Mouse (Mus musculus) embryonic facial prominence, embryonic 15.5 days (tissue): ENCODE measurements around the gene Gm20388. TPM values are rescaled to one million over a fixed set of nuclear protein-coding genes. Genes with fewer than 3 reads are reported as not detected.

Experiments
- ATAC-seq: fragments of 200-750 bp; cut with Nextera tagmentation; 2 replicates; pipeline ENCODE4 v1.8.0; 2017; ENCODE audit warnings: low read depth, moderate TSS enrichment; ENCODE audit not compliant: insufficient number of reproducible peaks, low FRiP score, low TSS enrichment
- H3K27ac ChIP-seq: fragments of 300-500 bp; sonication (generic); replicated peaks from 2 replicates; pipeline ENCODE4 v1.5.1; 2015; ENCODE audit warnings: mild to moderate bottlenecking, inconsistent platforms
- H3K27me3 ChIP-seq: fragments of 300-500 bp; sonication (generic); 2 replicates; pipeline ENCODE4 v1.6.1; 2015; ENCODE audit warnings: inconsistent platforms
- H3K36me3 ChIP-seq: fragments of 300-500 bp; sonication (generic); 2 replicates; pipeline ENCODE4 v1.6.1; 2015; ENCODE audit warnings: mild to moderate bottlenecking, inconsistent platforms
- H3K4me1 ChIP-seq: fragments of 300-500 bp; sonication (generic); 2 replicates; pipeline ENCODE4 v1.6.1; 2015; ENCODE audit warnings: inconsistent platforms
- H3K4me2 ChIP-seq: fragments of 300-500 bp; sonication (generic); replicated peaks from 2 replicates; pipeline ENCODE4 v1.6.1; 2015; ENCODE audit warnings: mild to moderate bottlenecking, inconsistent platforms
- H3K4me3 ChIP-seq: fragments of 300-500 bp; sonication (generic); replicated peaks from 2 replicates; pipeline ENCODE4 v1.5.1; 2015; ENCODE audit warnings: mild to moderate bottlenecking, inconsistent platforms
- H3K9ac ChIP-seq: fragments of 300-500 bp; sonication (generic); 2 replicates; pipeline ENCODE4 v1.6.1; 2015; ENCODE audit warnings: inconsistent platforms
- H3K9me3 ChIP-seq: fragments of 300-500 bp; sonication (generic); replicated peaks from 2 replicates; pipeline ENCODE4 v1.6.1; 2016; ENCODE audit warnings: inconsistent platforms
- WGBS: fragments of 180-500 bp; shearing (Covaris S2); methylation state at CpG from one replicate; pipeline ENCODE4 v1.1.7; 2015; 5-methylcytosine and 5-hydroxymethylcytosine counted together
- polyA plus RNA-seq: library from polyadenylated mRNA; unstranded; fragments of >200 nt; fragmentation: Nextera tagmentation; extraction: Ambion mirVana; gene quantifications from 2 replicates; pipeline ENCODE4 v1.2.1, GENCODE M21; 2015

Gene Gm20388
- polyA plus RNA-seq, 1 experiment from 2014 or later = 8.0 TPM

DNA sequence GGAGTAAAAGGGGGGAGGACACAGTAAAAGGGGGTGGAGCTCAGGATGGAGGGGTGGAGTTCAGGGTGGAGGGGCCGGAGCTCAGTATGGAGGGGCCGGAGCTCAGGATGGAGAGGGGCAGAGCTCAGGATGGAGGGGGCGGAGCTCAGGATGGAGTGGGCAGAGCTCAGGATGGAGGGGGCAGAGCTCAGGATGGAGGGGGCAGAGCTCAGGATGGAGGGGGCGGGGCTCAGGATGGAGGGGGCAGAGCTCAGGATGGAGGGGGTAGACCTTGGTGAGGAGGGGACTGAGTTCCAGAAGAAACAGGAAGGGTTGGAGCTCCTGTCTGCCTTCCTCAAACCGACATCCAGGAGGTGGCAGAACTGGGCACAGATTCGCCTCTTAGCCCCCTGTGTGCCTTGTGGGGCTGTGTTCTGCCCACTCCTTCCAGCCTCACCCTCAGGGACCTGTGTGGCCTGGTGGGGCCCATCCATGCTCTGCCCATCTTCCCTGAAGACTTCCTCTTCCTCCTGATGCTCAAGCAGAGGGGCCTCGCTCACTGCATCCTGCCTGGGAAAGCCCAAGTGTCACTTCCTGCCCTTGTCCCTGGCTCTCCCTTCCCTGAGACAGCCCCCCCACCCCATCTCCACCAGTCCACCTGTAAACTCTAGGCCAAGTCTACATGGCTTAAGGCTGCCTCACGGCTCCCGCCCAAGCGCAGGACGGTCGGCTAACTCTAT, 2586.5 kb downstream of the Gm20388 start:
- H3K9ac ChIP-seq = no peak overlapping the region
- no peak overlapping the region for H3K27ac ChIP-seq
- WGBS = 82% methylated on average over 12 of the region's 12 CpGs
- no peak for ATAC-seq
- H3K9me3 ChIP-seq = no peaks in the 10 kb centered on the region
- no peak overlapping the region for H3K4me3 ChIP-seq
- no peak overlapping the region for H3K4me2 ChIP-seq
- no peaks in the 10 kb centered on the region for H3K27me3 ChIP-seq
- peaks cover 84% of the 10 kb centered on the region for H3K36me3 ChIP-seq
- H3K4me1 ChIP-seq = no peaks in the 10 kb centered on the region

DNA sequence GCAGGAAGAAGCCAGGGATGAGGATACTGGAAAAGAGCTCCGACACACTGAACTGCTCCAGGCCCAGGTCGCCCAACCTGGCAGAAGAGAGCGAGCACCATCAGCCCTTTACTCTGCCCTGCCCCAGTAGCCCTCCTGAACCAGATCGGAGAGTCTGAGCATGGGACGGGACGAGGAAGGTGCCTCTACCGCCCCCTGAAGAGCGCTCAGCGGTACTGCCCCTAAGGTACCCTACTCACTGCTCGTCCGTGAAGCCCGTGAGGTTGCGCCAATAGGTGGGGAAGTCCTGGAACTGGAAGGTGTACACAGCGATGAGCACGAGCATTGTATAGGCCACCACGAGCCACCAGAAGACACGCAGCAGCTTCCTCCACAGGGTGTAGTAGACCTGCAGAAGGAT, 2587.3 kb downstream of the Gm20388 start:
- H3K27me3 ChIP-seq = no peaks in the 10 kb centered on the region
- no peak overlapping the region for H3K4me3 ChIP-seq
- H3K36me3 ChIP-seq = peaks cover 80% of the 10 kb centered on the region
- H3K27ac ChIP-seq = no peak overlapping the region
- H3K4me2 ChIP-seq = no peak overlapping the region
- no peaks in the 10 kb centered on the region for H3K4me1 ChIP-seq
- no peak overlapping the region for H3K9ac ChIP-seq
- 72% methylated on average over 17 of the region's 17 CpGs for WGBS
- no peak for ATAC-seq
- no peaks in the 10 kb centered on the region for H3K9me3 ChIP-seq

DNA sequence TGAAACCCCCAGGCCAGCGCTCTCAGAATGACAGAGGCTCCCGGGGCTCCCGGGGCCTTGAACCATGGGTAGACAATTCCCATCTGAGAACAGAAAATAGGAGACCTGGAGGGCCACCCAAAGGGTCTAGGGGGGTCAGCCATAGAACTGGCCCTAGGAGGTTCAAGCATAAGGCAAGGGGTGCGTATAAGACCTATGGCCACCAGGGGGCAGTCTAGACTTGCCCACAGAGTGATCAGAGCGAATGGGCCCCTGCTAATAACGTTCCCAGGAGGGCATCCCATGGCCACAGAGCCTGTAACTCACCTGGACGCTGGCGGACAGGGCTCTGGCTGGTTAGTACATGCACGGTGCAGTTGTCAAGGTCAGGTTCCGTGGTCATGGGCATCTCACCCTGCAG, 2590.2 kb downstream of the Gm20388 start:
- peaks cover 56% of the 10 kb centered on the region for H3K36me3 ChIP-seq
- 0 out of 2 replicates have a peak, but pooled peaks cover 6% of the 10 kb centered on the region for H3K4me1 ChIP-seq
- WGBS = 32% methylated on average over 10 of the region's 10 CpGs
- no peak overlapping the region for H3K9ac ChIP-seq
- no peaks in the 10 kb centered on the region for H3K27me3 ChIP-seq
- no peak for ATAC-seq
- no peak overlapping the region for H3K4me2 ChIP-seq
- no peak overlapping the region for H3K27ac ChIP-seq
- H3K9me3 ChIP-seq = no peaks in the 10 kb centered on the region
- no peak overlapping the region for H3K4me3 ChIP-seq

DNA sequence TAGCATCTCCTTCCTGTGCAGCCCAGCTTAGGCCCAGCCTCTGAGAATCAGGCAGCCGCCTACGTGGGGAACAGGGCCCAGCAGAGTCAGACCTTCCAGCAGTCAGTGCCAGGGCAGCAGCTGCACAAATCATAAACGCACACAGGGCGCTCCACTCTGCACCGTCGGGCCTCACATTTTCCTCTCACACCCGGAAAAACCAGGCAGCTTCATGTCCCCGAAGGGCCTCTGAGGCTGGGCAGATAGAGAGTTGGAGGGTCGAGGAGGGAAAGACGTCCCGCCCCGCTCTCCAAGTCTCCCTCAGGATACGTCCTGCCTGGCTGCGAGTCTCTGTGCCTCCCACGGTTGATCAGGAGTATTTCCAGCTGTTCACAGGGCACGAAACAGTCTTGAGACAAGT, 2600.9 kb downstream of the Gm20388 start:
- peak; percentile 40; the same call in 1 of the 2 replicates for ATAC-seq
- Histone ChIP-seq H3K27ac (peak overlapping the region; percentile 71), H3K4me1 (peaks cover 22% of the 10 kb centered on the region), H3K4me3 (no peak overlapping the region), H3K9ac (no peak overlapping the region), H3K36me3 (peaks cover 11% of the 10 kb centered on the region; the same call in 1 of the 2 replicates), H3K4me2 (no peak overlapping the region), H3K9me3 (no peaks in the 10 kb centered on the region), H3K27me3 (no peaks in the 10 kb centered on the region)
- 49% methylated on average over 16 of the region's 16 CpGs for WGBS

DNA sequence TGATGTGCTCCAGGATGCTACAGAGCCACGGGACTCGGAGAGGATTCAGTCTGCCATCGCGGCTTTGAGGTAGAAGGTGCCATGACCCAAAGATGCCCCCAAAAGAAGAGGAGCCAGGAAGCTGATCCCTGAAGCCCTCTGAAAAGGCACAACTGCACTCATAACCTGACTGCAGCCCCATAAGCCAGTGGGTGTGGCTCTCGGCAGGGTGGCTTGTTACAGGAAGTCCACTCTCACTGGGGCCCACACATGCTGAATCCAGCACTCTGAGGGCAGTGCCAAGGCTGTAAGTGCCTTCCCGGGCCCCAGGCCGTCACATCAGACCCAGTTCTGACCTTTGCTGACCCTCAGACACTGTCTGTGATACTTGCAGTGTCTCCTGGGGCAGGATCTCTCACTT, 2601.8 kb downstream of the Gm20388 start:
- Histone ChIP-seq H3K9ac (no peak overlapping the region), H3K27me3 (no peaks in the 10 kb centered on the region), H3K9me3 (no peaks in the 10 kb centered on the region), H3K4me3 (no peak overlapping the region), H3K4me2 (no peak overlapping the region), H3K27ac (no peak overlapping the region), H3K4me1 (peaks cover 28% of the 10 kb centered on the region), H3K36me3 (peaks cover 9% of the 10 kb centered on the region; the same call in 1 of the 2 replicates)
- 62% methylated on average over 7 of the region's 7 CpGs for WGBS
- ATAC-seq = no peak

DNA sequence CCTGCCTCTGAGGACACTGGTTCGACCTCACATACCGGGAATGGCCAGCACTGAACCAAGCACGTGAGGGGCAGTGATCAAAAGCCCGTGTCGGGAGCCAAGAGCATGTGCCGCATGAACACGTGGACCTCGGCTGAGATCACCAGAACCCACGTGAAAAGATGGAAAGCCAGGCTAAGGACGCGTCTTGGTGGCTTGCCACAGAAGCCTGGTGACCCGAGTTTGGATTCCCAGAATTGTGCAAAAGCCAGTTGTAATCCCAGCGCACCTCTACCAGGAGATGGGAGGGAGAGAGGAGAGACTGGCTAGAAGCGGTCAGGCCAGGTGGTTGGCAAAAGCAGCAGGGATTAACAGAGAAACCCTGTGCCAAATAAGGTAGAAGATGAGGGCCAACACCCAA, 2605.1 kb downstream of the Gm20388 start:
- Histone ChIP-seq H3K36me3 (peaks cover 5% of the 10 kb centered on the region; the same call in 1 of the 2 replicates), H3K27ac (no peak overlapping the region), H3K9me3 (no peaks in the 10 kb centered on the region), H3K4me2 (no peak overlapping the region), H3K4me3 (no peak overlapping the region), H3K27me3 (no peaks in the 10 kb centered on the region), H3K4me1 (peaks cover 40% of the 10 kb centered on the region), H3K9ac (no peak overlapping the region)
- no peak for ATAC-seq
- 88% methylated on average over 14 of the region's 14 CpGs for WGBS

DNA sequence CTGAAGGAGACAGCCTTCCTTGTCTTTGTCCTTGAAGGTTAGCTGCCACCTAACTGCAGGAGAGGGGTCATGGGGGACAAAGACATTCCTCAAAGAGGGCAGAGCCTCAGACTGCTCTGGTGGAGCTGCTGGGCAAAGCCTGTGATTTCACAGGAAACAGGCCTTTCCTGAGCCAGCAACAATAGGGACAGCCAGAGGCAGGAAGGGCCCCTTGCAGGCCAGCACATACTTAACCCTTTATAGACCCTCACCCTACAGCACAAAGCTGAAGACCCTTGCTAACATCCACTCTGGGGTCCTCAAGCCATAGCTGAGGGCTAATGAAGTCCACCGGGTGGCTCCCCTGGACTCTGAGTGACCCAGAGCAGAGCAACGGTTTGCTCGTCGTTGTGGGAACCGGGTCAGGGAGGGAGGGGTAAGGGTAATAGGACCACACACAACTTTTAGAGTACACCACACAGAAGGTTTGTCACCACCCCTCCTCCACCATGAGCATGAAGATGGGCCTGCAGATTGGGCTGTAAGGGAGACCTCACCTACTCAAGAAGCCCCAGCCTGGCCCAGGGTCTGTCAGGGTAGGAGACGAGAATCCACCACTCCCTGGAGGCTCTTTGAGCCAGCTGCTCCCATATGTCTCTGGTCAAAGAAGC, 2607.0 kb downstream of the Gm20388 start:
- no peaks in the 10 kb centered on the region for H3K27me3 ChIP-seq
- H3K4me2 ChIP-seq = no peak overlapping the region
- no peak overlapping the region for H3K9ac ChIP-seq
- 19% methylated on average over 6 of the region's 6 CpGs for WGBS
- ATAC-seq = peak; percentile 32
- H3K9me3 ChIP-seq = no peaks in the 10 kb centered on the region
- H3K36me3 ChIP-seq = peaks cover 2% of the 10 kb centered on the region; the same call in 1 of the 2 replicates
- peak overlapping the region; percentile 45 for H3K27ac ChIP-seq
- no peak overlapping the region for H3K4me3 ChIP-seq
- H3K4me1 ChIP-seq = peaks cover 22% of the 10 kb centered on the region

DNA sequence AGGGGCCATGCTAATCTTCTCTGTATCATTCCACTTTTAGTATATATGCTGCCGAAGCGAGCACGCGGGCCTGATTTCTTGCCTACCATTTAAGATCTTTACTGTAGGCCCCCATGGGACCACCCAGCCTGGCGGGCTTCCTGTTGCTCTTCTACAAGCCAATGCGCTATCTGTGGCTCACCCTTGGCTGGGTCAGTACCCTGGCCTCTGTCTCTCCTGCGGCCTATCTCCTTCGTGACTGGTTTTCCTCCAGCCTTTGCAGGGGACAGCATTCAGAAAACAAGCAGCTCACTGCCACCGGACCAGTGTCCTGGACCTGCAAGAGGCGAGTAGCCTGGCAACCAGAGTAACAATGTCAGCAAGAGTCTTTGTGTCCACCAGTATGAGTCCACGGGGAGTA, 2610.0 kb downstream of the Gm20388 start:
- Histone ChIP-seq H3K4me2 (no peak overlapping the region), H3K4me1 (peaks cover 52% of the 10 kb centered on the region), H3K27ac (0 out of 2 replicates have a peak overlapping the region, but pooled peaks have one; percentile 22), H3K9ac (no peak overlapping the region), H3K4me3 (no peak overlapping the region), H3K27me3 (no peaks in the 10 kb centered on the region), H3K36me3 (no peaks in the 10 kb centered on the region), H3K9me3 (no peaks in the 10 kb centered on the region)
- WGBS = 76% methylated on average over 11 of the region's 11 CpGs
- no peak for ATAC-seq

DNA sequence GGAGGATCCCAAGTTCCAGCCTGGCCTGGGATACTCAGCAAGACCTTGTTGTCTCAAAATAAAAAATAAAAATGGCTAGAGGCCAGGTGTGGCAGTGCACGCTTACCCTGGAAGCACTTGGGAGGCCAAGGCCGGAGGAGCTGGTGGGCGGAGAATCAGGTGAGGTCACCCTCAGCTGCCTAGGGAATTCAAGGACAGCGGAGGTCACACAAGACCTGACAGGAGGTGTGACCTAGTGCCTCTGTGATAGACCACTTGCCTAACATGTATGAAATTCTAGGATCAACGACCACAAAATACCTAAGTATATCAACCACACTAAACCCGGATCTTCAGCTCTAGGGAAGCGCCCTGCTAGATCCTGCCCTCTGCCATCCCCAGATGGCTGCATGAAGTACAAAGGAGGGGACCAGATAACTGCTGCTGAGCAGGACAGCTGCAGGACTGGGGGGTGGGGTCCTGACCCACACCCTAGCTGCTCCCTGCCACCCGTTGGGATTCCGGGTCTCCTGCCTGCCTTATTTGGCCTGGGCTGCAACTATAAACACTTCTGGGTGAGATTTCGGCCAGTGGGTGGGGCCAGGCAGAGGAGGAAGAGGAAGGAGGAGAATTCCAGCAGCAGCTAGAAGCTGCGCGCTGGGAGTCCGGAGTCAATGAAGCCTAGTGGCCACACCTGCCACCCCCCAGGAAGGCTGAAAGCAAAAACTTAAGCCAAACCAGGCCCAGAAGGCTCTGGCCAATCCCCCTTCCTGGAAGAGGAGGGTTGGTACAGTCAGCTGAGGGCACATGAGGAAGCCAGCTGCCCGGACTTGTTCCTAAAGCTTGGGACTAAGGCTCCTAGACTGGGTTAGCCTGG, 2612.4 kb downstream of the Gm20388 start:
- Histone ChIP-seq H3K4me3 (no peak overlapping the region), H3K4me1 (peaks cover 55% of the 10 kb centered on the region), H3K9me3 (no peaks in the 10 kb centered on the region), H3K27me3 (no peaks in the 10 kb centered on the region), H3K9ac (no peak overlapping the region), H3K27ac (peak overlapping the region; percentile 83), H3K4me2 (peak overlapping the region; percentile 28), H3K36me3 (no peaks in the 10 kb centered on the region)
- ATAC-seq = peak; percentile 30; the same call in 1 of the 2 replicates
- WGBS = 54% methylated on average over 14 of the region's 14 CpGs

DNA sequence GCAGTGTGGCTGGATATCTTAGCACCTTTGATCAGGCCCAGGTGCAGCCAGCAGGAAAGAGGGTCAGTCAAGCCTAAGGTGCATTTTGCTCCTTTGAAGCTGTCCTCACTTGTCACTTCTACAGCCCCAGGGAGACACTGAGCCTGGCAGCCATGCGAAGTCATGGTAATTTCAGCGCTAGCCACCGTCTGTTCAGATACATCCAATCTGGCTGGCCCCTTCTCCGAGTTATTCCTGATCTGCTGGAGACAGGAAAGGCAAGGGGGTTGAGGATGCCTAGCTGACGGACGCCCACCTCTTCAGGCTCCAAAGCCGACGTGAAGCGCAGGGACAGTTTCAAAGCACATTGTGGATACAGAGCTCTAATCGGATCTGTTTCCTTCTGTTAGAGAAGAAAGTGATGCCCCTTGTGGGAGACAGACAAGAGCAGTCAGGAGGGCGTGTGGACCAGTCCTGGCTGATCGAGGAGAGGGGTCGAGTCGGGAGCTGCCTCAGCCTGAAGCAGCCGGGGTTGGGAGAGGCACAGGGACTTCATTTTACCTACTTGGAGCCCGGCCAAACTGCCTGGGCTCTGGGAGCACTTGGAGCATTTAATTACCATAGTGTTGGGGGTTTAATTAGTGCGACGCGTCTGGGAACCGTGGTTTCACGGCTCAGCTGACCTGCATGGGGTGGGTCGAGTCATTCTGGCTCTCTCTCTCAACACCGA, 2613.2 kb downstream of the Gm20388 start:
- Histone ChIP-seq H3K27ac (peak overlapping the region; percentile 83), H3K36me3 (no peaks in the 10 kb centered on the region), H3K4me1 (peaks cover 47% of the 10 kb centered on the region), H3K4me2 (peak overlapping the region; percentile 28), H3K4me3 (no peak overlapping the region), H3K27me3 (no peaks in the 10 kb centered on the region), H3K9me3 (no peaks in the 10 kb centered on the region), H3K9ac (no peak overlapping the region)
- peak; percentile 31 for ATAC-seq
- WGBS = 17% methylated on average over 23 of the region's 23 CpGs
